Comparison of ENCODE assay signal across 8 mouse cellular contexts in genomic region chr6:47812271-47812915, GRCm38 (mm10). TPM values are rescaled to one million over a fixed set of nuclear protein-coding genes. Genes with fewer than 3 reads are reported as not detected.
DNase-seq lines count a peak whose midpoint lies in the region; ATAC-seq and TF ChIP-seq lines count a peak whose summit lies in the region.

No protein-coding gene starts in this region.

- H3K4me1 ChIP-seq in spleen, adult 2 months (ENCODE audit: control insufficient read depth, insufficient read depth, insufficient read length): peaks cover 9% of the 10 kb centered on the region; the same call in 1 of the 2 replicates
- H3K4me1 ChIP-seq in limb, embryonic 12.5 days (replicated peaks): peaks cover 30% of the 10 kb centered on the region
- peaks cover 18% of the 10 kb centered on the region for H3K4me1 ChIP-seq in stomach, embryonic 16.5 days (ENCODE audit: control insufficient read depth, insufficient read depth, low read length)

- H3K4me2 ChIP-seq in limb, embryonic 12.5 days: peak overlapping the region; percentile 89
- peak overlapping the region; percentile 80 for H3K4me2 ChIP-seq in stomach, embryonic 16.5 days (ENCODE audit: low read depth, low read length)

- no peaks in the 10 kb centered on the region for H3K27me3 ChIP-seq in spleen, adult 2 months (ENCODE audit: control insufficient read depth, insufficient read depth, low read length)
- no peaks in the 10 kb centered on the region for H3K27me3 ChIP-seq in limb, embryonic 12.5 days
- no peaks in the 10 kb centered on the region for H3K27me3 ChIP-seq in stomach, embryonic 16.5 days (ENCODE audit: control insufficient read depth, insufficient read depth, low read length)

- H3K36me3 ChIP-seq in spleen, adult 2 months (ENCODE audit: control insufficient read depth, insufficient read depth, low read length): no peaks in the 10 kb centered on the region
- peaks cover 16% of the 10 kb centered on the region for H3K36me3 ChIP-seq in limb, embryonic 12.5 days
- no peaks in the 10 kb centered on the region for H3K36me3 ChIP-seq in stomach, embryonic 16.5 days (ENCODE audit: control insufficient read depth, insufficient read depth, low read length)

- peak overlapping the region; percentile 72 for H3K27ac ChIP-seq in spleen, adult 2 months (ENCODE audit: insufficient read depth, low read length)
- H3K27ac ChIP-seq in limb, embryonic 12.5 days: peak overlapping the region; percentile 98
- H3K27ac ChIP-seq in stomach, embryonic 16.5 days (ENCODE audit: low read length): peak overlapping the region; percentile 98

- H3K4me3 ChIP-seq in spleen, adult 2 months (ENCODE audit: extremely low read depth, insufficient read depth, insufficient read length): peak overlapping the region; percentile 77
- H3K4me3 ChIP-seq in limb, embryonic 12.5 days (replicated peaks): peak overlapping the region; percentile 71
- peak overlapping the region; percentile 75 for H3K4me3 ChIP-seq in stomach, embryonic 16.5 days (replicated peaks; ENCODE audit: low read length)

- DNase-seq in spleen, adult 2 months (ENCODE audit: low read depth in 1 of 2, low spot score in 2 of 2): no peak
- no peak for DNase-seq in spleen, adult 18-20 months
- DNase-seq in right cerebral cortex, adult 2 months (ENCODE audit: low spot score in 2 of 2): no peak
- DNase-seq in c-Kit-positive CD71-positive TER-119-positive erythroid progenitor cells, embryonic 14.5 days (ENCODE audit: low spot score): no peak

- TF ChIP-seq POLR2A in spleen, adult 2 months (IDR thresholded peaks at IDR 0.05; ENCODE audit: low read depth, low read length): no peak

- TF ChIP-seq CTCF in spleen, adult 2 months (IDR thresholded peaks at IDR 0.05; ENCODE audit: extremely low read depth, insufficient read depth, insufficient read length, insufficient replicate concordance): no peak

- peak; percentile 3; the same call in 1 of the 2 replicates for ATAC-seq in erythroblast, adult 5-6 weeks (replicated peaks; ENCODE audit: low FRiP score, poor library complexity, severe bottlenecking)
- no peak for ATAC-seq in limb, embryonic 12.5 days (ENCODE audit: insufficient number of reproducible peaks, insufficient read depth, low FRiP score, low TSS enrichment, low read depth)
- ATAC-seq in stomach, embryonic 16.5 days (ENCODE audit: insufficient read depth, low FRiP score): no peak
- no peak for ATAC-seq in granulocyte monocyte progenitor cell, adult 5-6 weeks (replicated peaks; ENCODE audit: poor library complexity, severe bottlenecking)

- peak overlapping the region; percentile 89 for H3K9ac ChIP-seq in limb, embryonic 12.5 days (replicated peaks)
- H3K9ac ChIP-seq in stomach, embryonic 16.5 days (ENCODE audit: low read length): peak overlapping the region; percentile 93

- H3K9me3 ChIP-seq in limb, embryonic 12.5 days: no peaks in the 10 kb centered on the region
- no peaks in the 10 kb centered on the region for H3K9me3 ChIP-seq in stomach, embryonic 16.5 days (replicated peaks; ENCODE audit: control insufficient read depth, low read length)

- WGBS in spleen, adult 2 months: under 1% methylated on average over 17 of the region's 17 CpGs
- WGBS in limb, embryonic 12.5 days: under 1% methylated on average over 17 of the region's 17 CpGs
- under 1% methylated on average over 17 of the region's 17 CpGs for WGBS in stomach, embryonic 16.5 days

RNA-seq across cellular contexts. Expression of gene Pdia4, which starts 0.8 kb away (rescaled TPM):
- 39.3 and 47.8 TPM in 2 replicates for polyA plus RNA-seq in spleen, adult 2 months (2012; rRNA removed)
- total RNA-seq in erythroblast, adult 5-6 weeks (2015; ENCODE audit: low replicate concordance): 18.4 and 22.8 TPM in 2 replicates
- 33.5 and 45.1 TPM in 2 replicates for total RNA-seq in erythroblast, adult 5-6 weeks (2017; ENCODE audit: low replicate concordance)
- 273 and 276 TPM in 2 replicates for polyA plus RNA-seq in limb, embryonic 12.5 days (2016; fragmentation: Nextera tagmentation; extraction: Ambion mirVana)
- 283 and 314 TPM in 2 replicates for polyA plus RNA-seq in stomach, embryonic 16.5 days (2015; fragmentation: Nextera tagmentation; extraction: Ambion mirVana)
- 157 and 161 TPM in 2 replicates for total RNA-seq in granulocyte monocyte progenitor cell, adult 5-6 weeks (2014; fragmentation: Nextera tagmentation)
- 534 and 557 TPM in 2 replicates for total RNA-seq in granulocyte monocyte progenitor cell, adult 5-6 weeks (2017)

RNA-seq across cellular contexts. Expression of gene Zfp786, which starts 18.3 kb away (rescaled TPM):
- polyA plus RNA-seq in spleen, adult 2 months (2012; rRNA removed): 0.06 and 0.13 TPM in 2 replicates
- total RNA-seq in erythroblast, adult 5-6 weeks (2015; ENCODE audit: low replicate concordance): not detected in 2 replicates
- total RNA-seq in erythroblast, adult 5-6 weeks (2017; ENCODE audit: low replicate concordance): 0.28 TPM in 1 of 2 replicates, not detected in the other
- polyA plus RNA-seq in limb, embryonic 12.5 days (2016; fragmentation: Nextera tagmentation; extraction: Ambion mirVana): 7.1 and 7.2 TPM in 2 replicates
- polyA plus RNA-seq in stomach, embryonic 16.5 days (2015; fragmentation: Nextera tagmentation; extraction: Ambion mirVana): 2.4 and 2.6 TPM in 2 replicates
- total RNA-seq in granulocyte monocyte progenitor cell, adult 5-6 weeks (2014; fragmentation: Nextera tagmentation): 0.13 and 11.2 TPM in 2 replicates
- 2.0 and 5.1 TPM in 2 replicates for total RNA-seq in granulocyte monocyte progenitor cell, adult 5-6 weeks (2017)

RNA-seq across cellular contexts. Expression of gene Zfp398, which starts 23.1 kb away (rescaled TPM):
- 13.0 and 13.6 TPM in 2 replicates for polyA plus RNA-seq in spleen, adult 2 months (2012; rRNA removed)
- total RNA-seq in erythroblast, adult 5-6 weeks (2015; ENCODE audit: low replicate concordance): 1.3 and 8.5 TPM in 2 replicates
- 3.5 and 4.3 TPM in 2 replicates for total RNA-seq in erythroblast, adult 5-6 weeks (2017; ENCODE audit: low replicate concordance)
- 10.7 and 11.8 TPM in 2 replicates for polyA plus RNA-seq in limb, embryonic 12.5 days (2016; fragmentation: Nextera tagmentation; extraction: Ambion mirVana)
- 8.4 and 8.8 TPM in 2 replicates for polyA plus RNA-seq in stomach, embryonic 16.5 days (2015; fragmentation: Nextera tagmentation; extraction: Ambion mirVana)
- total RNA-seq in granulocyte monocyte progenitor cell, adult 5-6 weeks (2014; fragmentation: Nextera tagmentation): 27.9 TPM in 2 replicates
- 16.0 and 16.8 TPM in 2 replicates for total RNA-seq in granulocyte monocyte progenitor cell, adult 5-6 weeks (2017)
